Mouse (Mus musculus): Measurements from ENCODE around the gene Trim16.

Gene Trim16

GRCm38 (mm10) chr11:62891763-62892162 lies 71.7 kb downstream of the Trim16 start:
- DNase-seq (ENCODE audit: low read depth), result no peak
